Mouse (Mus musculus) olfactory bulb, adult 2 months (tissue): ENCODE measurements at regions not wholly inside any gene's neighbourhood (a gene's known extent, or its start where the extent isn't known, plus 50 kb on each side); places are given as distances from the start of the nearest gene placed in this dataset.
A peak's percentile ranks its signal among the peaks of the same experiment; 100 is the strongest.

ENCODE experiments used
- H3K27ac ChIP-seq: fragments of 200-500 bp; 2 replicates; pipeline ENCODE4 v1.5.1; 2012; ENCODE audit warnings: low read depth, low read length; ENCODE audit not compliant: insufficient read depth
- H3K4me1 ChIP-seq: fragments of 200-500 bp; 2 replicates; pipeline ENCODE4 v1.6.1; 2012; ENCODE audit warnings: low read length; ENCODE audit not compliant: control insufficient read depth, insufficient read depth
- H3K4me3 ChIP-seq: fragments of 200-500 bp; 2 replicates; pipeline ENCODE4 v1.5.1; 2012; ENCODE audit warnings: mild to moderate bottlenecking, low read depth, low read length, moderate library complexity; ENCODE audit not compliant: insufficient read depth
- CTCF ChIP-seq: fragments of 200-500 bp; IDR thresholded peaks from 2 replicates; pipeline ENCODE4 v1.5.1; 2012; ENCODE audit warnings: low read depth, mild to moderate bottlenecking, low read length, moderate library complexity; ENCODE audit not compliant: insufficient read depth
- POLR2A ChIP-seq: fragments of 200-500 bp; IDR thresholded peaks from 2 replicates; pipeline ENCODE4 v1.6.1; 2012; ENCODE audit warnings: mild to moderate bottlenecking, low read depth, low read length, moderate library complexity; ENCODE audit not compliant: insufficient read depth
- WGBS: fragments of 180-500 bp; shearing (Covaris S2); methylation state at CpG from one replicate; pipeline ENCODE4 v1.1.7; 2018; 5-methylcytosine and 5-hydroxymethylcytosine counted together

GRCm38 (mm10) chr2:78280219-78280915 lies 334.2 kb upstream of the Cwc22 start:
- TF ChIP-seq CTCF (no peak), POLR2A (no peak)
- Histone ChIP-seq H3K27ac (no peak overlapping the region), H3K4me1 (peaks cover 7% of the 10 kb centered on the region), H3K4me3 (no peak overlapping the region)
- WGBS: 83% methylated on average over 5 of the region's 5 CpGs

- no peak for TF ChIP-seq CTCF
- no peak for TF ChIP-seq POLR2A
Measured at GRCm38 (mm10) chr2:78279382-78280056, 333.3 kb upstream of the Cwc22 start.

GRCm38 (mm10) chr2:78278630-78279029 lies 332.5 kb upstream of the Cwc22 start:
- H3K4me3 ChIP-seq: no peak overlapping the region
- WGBS: 79% methylated on average over 2 of the region's 2 CpGs
- TF ChIP-seq CTCF (no peak), POLR2A (no peak)
- H3K27ac ChIP-seq: no peak overlapping the region
- H3K4me1 ChIP-seq: peaks cover 3% of the 10 kb centered on the region; the same call in 1 of the 2 replicates

More at GRCm38 (mm10) chr2:78279382-78280056, 333.3 kb upstream of the Cwc22 start:
- peaks cover 3% of the 10 kb centered on the region; the same call in 1 of the 2 replicates for H3K4me1 ChIP-seq
- H3K4me3 ChIP-seq: no peak overlapping the region
- WGBS: 80% methylated on average over 5 of the region's 5 CpGs
- no peak overlapping the region for H3K27ac ChIP-seq

- WGBS: 80% methylated on average over 8 of the region's 8 CpGs
- H3K4me1 ChIP-seq: peaks cover 3% of the 10 kb centered on the region; the same call in 1 of the 2 replicates
- TF ChIP-seq POLR2A (no peak), CTCF (no peak)
- no peak overlapping the region for H3K4me3 ChIP-seq
- H3K27ac ChIP-seq: no peak overlapping the region
Measured at GRCm38 (mm10) chr2:78277699-78278098, 331.5 kb upstream of the Cwc22 start.

- H3K4me1 ChIP-seq: peaks cover 3% of the 10 kb centered on the region; the same call in 1 of the 2 replicates
- H3K27ac ChIP-seq: peak overlapping the region; percentile 94
- no peak overlapping the region for H3K4me3 ChIP-seq
- TF ChIP-seq POLR2A: no peak
- no peak for TF ChIP-seq CTCF
- WGBS: 21% methylated on average over 5 of the region's 5 CpGs
Measured at GRCm38 (mm10) chr2:78274122-78274521, 327.9 kb upstream of the Cwc22 start.

GRCm38 (mm10) chr2:78268705-78269104 lies 322.5 kb upstream of the Cwc22 start:
- WGBS: 86% methylated on average over 4 of the region's 4 CpGs
- no peak overlapping the region for H3K4me3 ChIP-seq
- no peak overlapping the region for H3K27ac ChIP-seq
- peaks cover 3% of the 10 kb centered on the region for H3K4me1 ChIP-seq
- TF ChIP-seq CTCF: no peak
- TF ChIP-seq POLR2A: no peak

DNA sequence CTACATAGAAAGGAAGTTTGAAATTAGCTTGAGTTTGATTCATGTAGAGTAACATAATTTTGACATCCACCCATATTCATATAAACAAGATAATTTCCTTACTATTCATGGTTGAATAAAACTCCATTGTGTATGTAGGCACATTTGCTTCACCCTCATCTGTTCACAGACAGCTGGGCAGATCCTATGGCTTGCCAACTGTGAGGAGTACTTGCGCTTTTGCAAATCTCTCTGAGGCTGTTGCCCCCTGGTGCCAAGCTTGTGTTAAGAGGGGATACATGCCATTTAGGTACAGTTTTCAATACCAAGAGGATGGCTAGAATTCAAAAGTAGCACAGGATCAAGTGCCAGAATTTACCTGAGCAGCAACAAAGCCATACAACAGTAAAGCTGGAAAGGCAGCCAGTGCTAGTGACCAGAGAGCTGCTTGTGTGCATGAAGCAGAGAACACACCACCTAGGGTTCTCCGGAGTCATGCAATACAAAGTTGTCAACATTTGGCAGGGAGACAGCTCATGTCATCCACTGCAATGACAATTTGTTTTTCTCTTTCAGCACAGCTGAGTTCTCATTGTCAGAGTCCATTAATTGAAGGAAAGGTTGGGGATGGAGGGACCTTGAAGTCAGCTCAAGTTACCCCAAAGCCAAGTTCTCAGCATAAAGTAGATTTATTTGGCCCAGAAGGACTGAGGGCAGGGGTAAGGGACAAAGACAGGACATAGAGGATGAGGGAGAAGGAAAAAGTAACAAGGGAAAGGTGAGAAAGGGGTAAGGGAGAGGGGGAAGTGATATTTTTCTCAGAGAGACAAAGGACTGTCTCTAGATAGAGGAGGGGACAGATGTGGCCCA lies 321.6 kb upstream of the Cwc22 start:
- Histone ChIP-seq H3K4me1 (peaks cover 3% of the 10 kb centered on the region), H3K4me3 (no peak overlapping the region), H3K27ac (no peak overlapping the region)
- TF ChIP-seq POLR2A (no peak), CTCF (no peak)
- 61% methylated on average over 2 of the region's 2 CpGs for WGBS

- Histone ChIP-seq H3K4me3 (no peak overlapping the region), H3K27ac (no peak overlapping the region)
- no peak for TF ChIP-seq POLR2A
- no peak for TF ChIP-seq CTCF
Measured at GRCm38 (mm10) chr2:78253601-78254097, 307.5 kb upstream of the Cwc22 start.

More at GRCm38 (mm10) chr2:78253601-78254097, 307.5 kb upstream of the Cwc22 start:
- no peaks in the 10 kb centered on the region for H3K4me1 ChIP-seq
- WGBS: 86% methylated on average over 10 of the region's 10 CpGs
